Mouse (Mus musculus) midbrain, embryonic 16.5 days (tissue): ENCODE data around the gene Swt1. TPM values are rescaled to one million over a fixed set of nuclear protein-coding genes. Genes with fewer than 3 reads are reported as not detected.
"Not testable (repeated sequence)": the region's sequence is repeated elsewhere in the genome, so short reads cannot be mapped to it uniquely, and the experiment has no call there.

Source experiments
- ATAC-seq: fragments of 200-750 bp; cut with Nextera tagmentation; 2 replicates; pipeline ENCODE4 v1.8.0; 2017; ENCODE audit warnings: moderate TSS enrichment
- H3K27ac ChIP-seq: fragments of 300-500 bp; sonication (generic); 2 replicates; pipeline ENCODE4 v1.5.1; 2014; ENCODE audit warnings: mild to moderate bottlenecking, low read length, mixed read lengths
- H3K27me3 ChIP-seq: fragments of 300-500 bp; sonication (generic); 2 replicates; pipeline ENCODE4 v1.6.1; 2014; ENCODE audit warnings: low read depth, low read length, mixed read lengths; ENCODE audit not compliant: control insufficient read depth, insufficient read depth
- H3K36me3 ChIP-seq: fragments of 300-500 bp; sonication (generic); 2 replicates; pipeline ENCODE4 v1.6.1; 2014; ENCODE audit warnings: mild to moderate bottlenecking, low read length, moderate library complexity, mixed read lengths; ENCODE audit not compliant: control insufficient read depth, insufficient read depth
- H3K4me1 ChIP-seq: fragments of 300-500 bp; sonication (generic); 2 replicates; pipeline ENCODE4 v1.6.1; 2014; ENCODE audit warnings: mild to moderate bottlenecking, low read length, mixed read lengths; ENCODE audit not compliant: control insufficient read depth, insufficient read depth
- H3K4me2 ChIP-seq: fragments of 300-500 bp; sonication (generic); 2 replicates; pipeline ENCODE4 v1.6.1; 2014; ENCODE audit warnings: mild to moderate bottlenecking, low read length, mixed read lengths
- H3K4me3 ChIP-seq: fragments of 300-500 bp; sonication (generic); 2 replicates; pipeline ENCODE4 v1.5.1; 2014; ENCODE audit warnings: low read depth, mild to moderate bottlenecking, low read length, moderate library complexity, mixed read lengths
- H3K9ac ChIP-seq: fragments of 300-500 bp; sonication (generic); 2 replicates; pipeline ENCODE4 v1.6.1; 2014; ENCODE audit warnings: low read depth, low read length, mixed read lengths
- H3K9me3 ChIP-seq: fragments of 300-500 bp; sonication (generic); replicated peaks from 2 replicates; pipeline ENCODE4 v1.6.1; 2014; ENCODE audit warnings: mild to moderate bottlenecking, low read length, mixed read lengths; ENCODE audit not compliant: control insufficient read depth, poor library complexity, severe bottlenecking
- WGBS: fragments of 180-500 bp; shearing (Covaris S2); extraction: QIAGEN DNeasy Blood & Tissue Kit; methylation state at CpG from one replicate; pipeline ENCODE4 v1.1.7; 2014; 5-methylcytosine and 5-hydroxymethylcytosine counted together
- polyA plus RNA-seq: library from polyadenylated mRNA; unstranded; fragments of >200 nt; fragmentation: Nextera tagmentation; extraction: Ambion mirVana; gene quantifications from 2 replicates; pipeline ENCODE4 v1.2.1, GENCODE M21; 2015

Swt1 gene
- 12.9 and 14.3 TPM in 2 replicates for polyA plus RNA-seq

DNA sequence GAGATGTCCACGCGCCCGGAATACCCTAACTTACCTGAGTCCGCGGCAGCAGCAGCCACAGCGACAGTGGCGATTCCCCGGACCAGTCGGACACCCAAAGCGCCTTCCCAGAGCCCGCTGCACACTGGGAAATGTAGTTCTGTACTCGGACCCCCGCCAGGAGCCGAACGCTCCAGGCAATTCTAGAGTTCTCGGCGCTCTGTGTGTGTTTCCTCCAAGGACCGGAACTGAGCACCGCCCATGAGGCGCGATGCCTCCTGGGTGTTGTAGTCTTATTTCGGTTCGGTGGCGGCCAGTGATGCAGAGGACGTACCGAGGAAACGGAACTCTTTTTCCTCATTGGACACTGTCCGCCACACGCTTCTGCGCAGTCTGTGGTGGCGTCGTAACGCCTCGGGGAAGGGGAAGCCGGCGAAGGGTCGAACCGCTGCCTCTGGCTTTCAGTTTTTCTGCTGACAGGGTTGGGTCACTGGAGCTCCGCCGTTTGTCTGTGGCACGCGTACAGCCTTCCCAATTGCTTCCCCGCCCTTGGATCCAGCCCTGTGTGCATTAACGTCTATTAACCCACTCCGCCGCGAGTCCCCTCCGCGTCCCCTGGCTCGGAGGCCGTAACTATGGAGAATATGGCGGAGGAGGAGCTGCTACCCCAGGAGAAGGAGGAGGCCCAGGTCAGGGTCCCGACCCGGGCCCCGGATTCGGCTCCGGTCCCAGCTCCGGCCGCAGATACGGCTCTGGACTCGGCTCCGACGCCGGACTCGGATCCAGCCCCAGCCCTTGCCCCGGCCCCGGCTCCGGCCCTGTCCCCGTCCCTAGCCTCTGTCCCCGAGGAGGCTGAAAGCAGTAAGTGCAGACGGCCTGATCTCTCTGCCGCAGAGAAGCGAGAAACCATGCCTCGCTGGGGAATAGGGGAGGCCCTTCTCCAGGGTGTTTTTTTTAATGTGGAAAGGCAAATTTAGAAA is at the start of gene Swt1, which contains the start of gene Trmt1l:
TSS of gene Swt1 (minus strand) at position 193 of the 959 bp plus-strand sequence.
TSS of gene Trmt1l (plus strand) at position 280 of the 959 bp plus-strand sequence.
- no peaks in the 10 kb centered on the region for H3K27me3 ChIP-seq
- peaks cover 17% of the 10 kb centered on the region for H3K4me1 ChIP-seq
- peak within 1 kb of the TSS; percentile 81 for H3K9ac ChIP-seq
- peak; percentile 100 for ATAC-seq
- WGBS, result under 1% methylated on average over 74 of the region's 74 CpGs
- peak within 1 kb of the TSS; percentile 96 for H3K27ac ChIP-seq
- H3K36me3 ChIP-seq, result no peaks in the 10 kb centered on the region
- H3K4me3 ChIP-seq, result peak within 1 kb of the TSS; percentile 78
- no peaks in the 10 kb centered on the region for H3K9me3 ChIP-seq
- H3K4me2 ChIP-seq, result peak within 1 kb of the TSS; percentile 84

DNA sequence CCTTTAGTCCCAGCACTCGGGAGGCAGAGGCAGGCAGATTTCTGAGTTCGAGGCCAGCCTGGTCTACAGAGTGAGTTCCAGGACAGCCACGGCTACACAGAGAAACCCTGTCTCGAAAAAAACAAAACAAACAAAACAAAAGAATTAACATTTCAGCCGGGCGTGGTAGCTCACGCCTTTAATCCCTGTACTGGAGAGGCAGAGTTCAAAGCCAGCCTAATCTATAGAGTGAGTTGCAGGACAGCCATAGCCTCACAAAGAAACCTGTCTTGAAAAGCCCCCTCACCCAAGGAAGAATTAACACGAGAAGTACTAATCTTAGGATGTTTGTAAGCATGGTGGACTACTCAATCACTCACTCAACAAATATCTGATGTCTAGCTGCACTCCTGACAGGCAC is 44.1 kb upstream of the Swt1 start:
- H3K9ac ChIP-seq, H3K9me3 ChIP-seq, H3K4me2 ChIP-seq, H3K27me3 ChIP-seq, ATAC-seq, H3K4me3 ChIP-seq, H3K27ac ChIP-seq, H3K4me1 ChIP-seq: not testable (repeated sequence)
- 85% methylated on average over 8 of the region's 8 CpGs for WGBS
- peaks cover 41% of the 10 kb centered on the region for H3K36me3 ChIP-seq

DNA sequence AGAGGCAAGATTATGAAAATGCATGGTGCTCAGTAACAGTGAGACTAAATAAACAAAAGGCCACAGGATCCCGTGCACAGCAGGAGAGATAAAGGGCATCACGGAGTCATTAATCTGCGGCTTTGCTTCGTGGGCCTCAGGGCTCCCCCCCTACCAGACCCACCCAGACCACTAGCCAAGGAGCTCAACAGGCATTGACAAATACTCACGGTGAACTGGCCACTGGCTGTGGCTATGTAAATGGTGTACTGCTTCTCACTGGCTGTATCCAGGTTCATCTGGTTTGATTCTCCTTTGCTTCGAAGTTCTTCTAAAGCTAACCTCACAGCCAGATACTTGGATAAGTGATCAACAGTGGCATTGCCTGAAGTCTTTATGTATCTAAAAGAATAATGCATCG is 43.2 kb upstream of the Swt1 start:
- Histone ChIP-seq H3K9ac (no peak overlapping the region), H3K4me3 (no peak overlapping the region), H3K4me2 (no peak overlapping the region), H3K9me3 (no peaks in the 10 kb centered on the region), H3K36me3 (peaks cover 39% of the 10 kb centered on the region), H3K27me3 (no peaks in the 10 kb centered on the region), H3K4me1 (no peaks in the 10 kb centered on the region), H3K27ac (no peak overlapping the region)
- 43% methylated on average over 7 of the region's 7 CpGs for WGBS
- no peak for ATAC-seq

DNA sequence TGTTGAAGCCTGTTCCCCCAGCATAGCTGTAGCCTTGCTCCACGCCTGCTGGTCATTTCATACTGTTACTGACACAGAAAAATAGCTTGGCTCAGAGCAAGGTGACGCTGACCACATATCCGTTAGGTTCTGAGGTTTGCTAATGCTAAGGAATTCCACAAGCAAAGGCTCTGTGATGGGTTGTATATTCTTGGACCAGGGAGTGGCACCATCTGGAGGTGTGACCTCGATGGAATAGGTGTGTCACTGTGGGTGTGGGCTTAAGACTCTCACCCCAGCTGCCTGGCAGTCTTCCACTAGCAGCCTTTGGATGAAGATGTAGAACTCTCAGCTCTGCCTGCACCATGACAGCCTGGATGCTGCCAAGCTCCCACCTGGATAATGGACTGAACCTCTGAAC is 38.3 kb upstream of the Swt1 start:
- no peak for ATAC-seq
- H3K27ac ChIP-seq, result no peak overlapping the region
- 93% methylated on average over 4 of the region's 4 CpGs for WGBS
- no peak overlapping the region for H3K9ac ChIP-seq
- no peaks in the 10 kb centered on the region for H3K9me3 ChIP-seq
- H3K4me1 ChIP-seq, result no peaks in the 10 kb centered on the region
- no peaks in the 10 kb centered on the region for H3K27me3 ChIP-seq
- H3K4me3 ChIP-seq, result no peak overlapping the region
- peaks cover 11% of the 10 kb centered on the region for H3K36me3 ChIP-seq
- no peak overlapping the region for H3K4me2 ChIP-seq

DNA sequence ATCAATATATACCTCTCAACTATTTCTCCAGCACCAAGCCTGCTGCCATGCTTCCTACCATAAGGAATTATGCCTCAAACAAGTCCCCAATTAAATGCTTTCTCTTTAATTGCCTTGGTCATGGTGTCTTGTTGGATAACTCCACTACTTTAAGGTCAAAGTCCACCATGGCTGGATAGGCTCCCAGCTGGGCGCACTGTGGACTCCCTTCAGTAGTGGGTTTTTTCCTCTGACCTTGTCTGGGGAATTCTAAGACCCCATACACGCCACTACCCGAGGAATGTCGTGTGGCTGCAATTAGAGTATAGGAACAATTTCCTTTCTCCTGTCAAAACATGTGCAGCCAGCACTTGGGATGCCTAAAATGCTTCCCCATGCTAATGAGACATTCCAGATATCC is 36.7 kb upstream of the Swt1 start:
- no peak for ATAC-seq
- H3K27me3 ChIP-seq, result no peaks in the 10 kb centered on the region
- 66% methylated on average over 4 of the region's 4 CpGs for WGBS
- peaks cover 7% of the 10 kb centered on the region for H3K36me3 ChIP-seq
- no peak overlapping the region for H3K9ac ChIP-seq
- no peak overlapping the region for H3K4me3 ChIP-seq
- H3K9me3 ChIP-seq, result no peaks in the 10 kb centered on the region
- no peaks in the 10 kb centered on the region for H3K4me1 ChIP-seq
- no peak overlapping the region for H3K27ac ChIP-seq
- no peak overlapping the region for H3K4me2 ChIP-seq

DNA sequence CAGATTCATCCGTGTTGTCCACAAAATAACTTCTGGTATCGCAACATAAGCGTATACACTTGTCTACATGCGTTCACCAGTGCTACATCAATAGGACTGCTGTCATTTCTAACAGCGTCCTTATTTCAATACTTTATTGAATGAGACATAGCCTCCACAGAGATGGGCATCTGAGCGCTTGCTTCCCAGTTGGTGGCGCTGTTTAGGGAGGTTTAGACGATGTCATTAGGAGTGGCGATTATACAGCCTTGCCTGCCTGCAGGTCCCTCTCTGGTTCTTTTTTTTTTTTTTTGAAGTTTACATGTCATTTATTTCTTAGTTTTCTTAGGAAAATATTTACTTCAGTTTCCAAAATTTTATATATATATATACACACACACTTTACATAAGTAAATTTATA is 33.0 kb upstream of the Swt1 start:
- Histone ChIP-seq H3K4me2 (no peak overlapping the region), H3K9ac (no peak overlapping the region), H3K27ac (no peak overlapping the region), H3K27me3 (no peaks in the 10 kb centered on the region), H3K36me3 (peaks cover 16% of the 10 kb centered on the region), H3K9me3 (no peaks in the 10 kb centered on the region), H3K4me3 (no peak overlapping the region), H3K4me1 (no peaks in the 10 kb centered on the region)
- 76% methylated on average over 9 of the region's 9 CpGs for WGBS
- no peak for ATAC-seq

DNA sequence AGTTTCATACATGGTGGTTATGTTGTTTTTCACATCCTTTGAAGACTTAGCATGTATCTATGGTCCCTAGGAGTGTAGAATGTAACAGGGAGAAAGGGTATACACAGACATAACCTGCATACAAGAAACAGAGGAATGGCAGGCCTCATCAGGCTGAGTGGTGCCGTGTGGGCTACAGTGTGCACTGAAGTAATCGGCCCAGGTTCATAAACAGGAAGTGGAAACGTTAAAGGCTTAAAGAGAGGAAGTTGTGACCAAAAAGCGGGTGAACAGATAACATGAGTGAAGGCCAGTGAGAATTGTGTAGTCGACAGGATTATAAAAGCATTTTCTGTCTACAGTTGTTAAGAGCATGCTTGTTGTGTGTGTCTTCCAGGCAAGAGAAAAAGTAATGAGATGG is 28.8 kb upstream of the Swt1 start:
- WGBS, result 92% methylated on average over 5 of the region's 5 CpGs
- Histone ChIP-seq H3K4me2 (no peak overlapping the region), H3K9ac (no peak overlapping the region), H3K4me3 (no peak overlapping the region), H3K36me3 (peaks cover 32% of the 10 kb centered on the region), H3K4me1 (no peaks in the 10 kb centered on the region), H3K9me3 (no peaks in the 10 kb centered on the region), H3K27ac (no peak overlapping the region), H3K27me3 (no peaks in the 10 kb centered on the region)
- ATAC-seq, result no peak

DNA sequence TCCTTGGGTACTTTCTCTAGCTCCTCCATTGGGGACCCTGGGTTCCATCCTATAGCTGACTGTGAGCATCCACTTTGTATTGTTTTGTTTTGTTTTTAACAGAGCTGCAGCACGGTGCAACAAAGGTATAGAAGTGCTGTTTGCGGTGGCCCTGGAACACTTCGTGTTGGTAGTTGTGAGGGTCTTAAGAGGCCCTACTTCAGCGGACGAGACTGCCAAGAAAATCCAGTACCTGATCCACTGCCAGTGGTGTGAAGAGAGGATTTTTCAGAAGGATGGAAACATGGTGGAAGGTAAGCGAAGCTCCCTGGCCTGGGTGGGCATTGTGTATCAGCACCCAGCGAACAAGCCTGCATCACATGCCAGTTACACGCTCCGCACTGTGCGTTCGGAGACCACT is 23.7 kb upstream of the Swt1 start:
- peaks cover 34% of the 10 kb centered on the region for H3K36me3 ChIP-seq
- no peak for ATAC-seq

DNA sequence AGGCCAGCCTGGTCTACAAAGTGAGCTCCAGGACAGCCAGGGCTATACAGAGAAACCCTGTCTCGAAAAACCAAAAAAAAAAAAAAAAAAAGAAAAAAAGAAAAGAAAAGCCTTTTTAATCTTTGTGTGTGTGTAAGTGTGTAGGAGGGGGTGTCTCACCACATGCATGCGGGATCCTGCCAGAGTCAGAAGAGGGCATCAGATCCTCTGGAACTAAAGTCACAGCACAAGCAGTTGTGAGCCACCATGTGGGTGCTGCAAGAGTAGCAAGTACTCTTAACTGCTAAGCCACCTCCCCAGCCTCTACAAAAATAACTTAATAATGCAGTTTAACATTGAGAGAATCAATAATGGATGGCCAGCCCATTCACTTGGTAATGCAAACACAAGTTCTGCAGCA is 22.6 kb upstream of the Swt1 start:
- Histone ChIP-seq H3K4me1 (no peaks in the 10 kb centered on the region), H3K4me2 (no peak overlapping the region), H3K4me3 (no peak overlapping the region), H3K9ac (no peak overlapping the region), H3K27me3 (no peaks in the 10 kb centered on the region), H3K9me3 (no peaks in the 10 kb centered on the region), H3K27ac (no peak overlapping the region), H3K36me3 (peaks cover 36% of the 10 kb centered on the region)
- no peak for ATAC-seq
- 100% methylated on average over 1 of the region's 2 CpGs for WGBS

More for the DNA sequence above, 23.7 kb upstream of the Swt1 start:
- H3K9me3 ChIP-seq, result no peaks in the 10 kb centered on the region
- no peak overlapping the region for H3K27ac ChIP-seq
- WGBS, result 98% methylated on average over 11 of the region's 11 CpGs
- no peaks in the 10 kb centered on the region for H3K4me1 ChIP-seq
- no peak overlapping the region for H3K4me3 ChIP-seq
- H3K9ac ChIP-seq, result no peak overlapping the region
- no peaks in the 10 kb centered on the region for H3K27me3 ChIP-seq
- no peak overlapping the region for H3K4me2 ChIP-seq
